Mouse (Mus musculus): Measurements from ENCODE around the gene Eif3b.

Eif3b gene

DNA sequence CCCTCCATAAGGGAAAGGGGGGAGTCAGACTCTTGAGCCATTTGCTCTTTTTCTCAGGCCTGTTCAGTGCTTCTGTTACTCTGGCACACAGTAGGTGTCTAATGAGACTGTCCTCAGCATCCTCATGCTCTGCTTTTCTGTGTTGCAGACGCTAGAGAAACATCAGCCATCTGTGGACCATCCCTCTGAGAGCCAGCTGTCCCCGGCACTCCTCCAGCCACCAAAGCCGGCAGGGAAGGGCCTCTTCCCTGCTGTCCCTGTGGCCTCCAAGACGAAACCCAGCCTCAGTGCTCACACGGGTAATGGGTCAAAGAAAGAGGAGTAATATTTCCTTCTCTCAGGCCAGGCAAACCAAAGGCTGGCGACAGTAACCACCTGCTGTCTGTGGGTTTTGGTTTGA, 72.0 kb downstream of the Eif3b start:
- no peak for DNase-seq (ENCODE audit: low spot score)

DNA sequence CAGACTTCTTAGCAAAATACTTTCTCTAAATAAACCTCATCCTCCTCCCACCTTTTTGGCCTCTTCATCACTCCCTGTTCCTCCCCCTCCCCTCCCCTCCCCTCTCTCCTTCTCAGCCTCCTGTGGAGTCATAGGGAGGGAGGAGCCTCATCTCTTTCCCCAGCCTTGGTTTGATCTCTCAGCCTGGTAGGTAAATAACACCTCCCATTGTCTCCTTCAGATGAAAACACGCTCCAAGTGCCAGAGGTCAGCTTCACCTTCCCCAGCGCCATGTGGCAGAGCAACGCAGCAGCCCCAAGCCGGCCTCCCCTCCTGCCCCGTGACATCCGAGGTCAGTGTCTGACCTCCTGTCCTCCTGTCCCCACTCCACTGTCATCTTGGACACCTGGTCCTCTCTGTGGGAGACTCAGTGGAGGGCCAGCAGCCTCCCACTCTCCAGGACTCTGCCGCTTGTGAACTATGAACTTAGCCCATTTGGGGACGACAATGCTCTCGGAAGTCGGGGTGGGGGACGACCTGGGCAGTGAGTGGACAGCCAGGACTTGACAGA, 73.6 kb downstream of the Eif3b start:
- no peak for DNase-seq (ENCODE audit: low spot score)

Data from left cerebral cortex, adult 11 months (tissue).